Mouse (Mus musculus) kidney, adult 2 months (tissue): Measurements from ENCODE around the gene Ltbp3.

ENCODE experiments used
- CTCF ChIP-seq: fragments of 200-500 bp; conservative IDR thresholded peaks from 2 replicates; pipeline ENCODE4 v1.5.1; 2011; ENCODE audit warnings: low read depth, mild to moderate bottlenecking, control low read depth, low read length, moderate library complexity, mixed read lengths; ENCODE audit not compliant: insufficient read depth, insufficient read length
- POLR2A ChIP-seq: fragments of 200-500 bp; IDR thresholded peaks from one replicate; pipeline ENCODE4 v1.6.1; 2011; ENCODE audit warnings: low read depth, low read length, control low read depth

DNA sequence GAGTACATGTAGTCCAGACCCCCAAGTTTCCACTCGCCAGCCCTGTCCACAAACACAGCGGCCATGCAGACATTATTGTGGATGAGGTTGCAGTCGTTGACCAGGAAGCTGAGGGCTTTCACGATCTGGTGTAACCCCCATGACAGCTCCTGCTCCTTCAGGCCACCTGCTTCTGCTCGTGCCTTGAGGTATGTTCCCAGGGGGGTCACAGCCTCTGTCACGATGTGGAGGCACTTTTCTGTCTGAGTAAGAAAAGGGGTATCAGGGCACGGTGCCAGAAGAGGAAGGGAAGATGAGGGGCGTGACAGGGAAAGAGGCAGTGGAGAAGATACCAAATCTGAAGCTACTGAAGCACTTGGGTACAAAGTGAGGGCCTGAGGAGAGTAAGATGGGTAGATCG, 29.6 kb downstream of the Ltbp3 start:
- TF ChIP-seq POLR2A (no peak), CTCF (no peak)
